Mouse (Mus musculus): ENCODE data around the gene Alg12. TPM values are rescaled to one million over a fixed set of nuclear protein-coding genes. Genes with fewer than 3 reads are reported as not detected.

Gene Alg12
- polyA plus RNA-seq, 1 experiment: 32.8 TPM

DNA sequence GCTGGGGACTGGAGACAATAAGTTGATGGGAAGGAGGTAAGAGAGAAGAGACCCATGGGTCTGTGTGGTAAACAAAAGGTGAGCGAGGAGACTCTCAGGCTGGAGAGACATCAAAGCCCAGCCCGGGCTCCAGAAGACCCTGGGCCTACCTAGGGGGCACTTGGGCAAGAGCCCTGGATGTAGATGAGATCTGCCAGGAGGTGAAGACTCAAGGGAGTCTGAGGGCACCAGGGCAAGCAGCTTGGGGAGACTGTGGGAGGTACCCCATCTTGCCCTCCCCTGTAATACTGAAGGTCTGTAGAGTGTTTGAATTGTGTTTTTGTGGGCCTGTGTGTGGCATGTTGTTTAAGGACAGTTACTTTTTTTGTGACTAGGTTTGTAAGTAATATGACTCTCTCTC lies 39.6 kb upstream of the Alg12 start:
- Histone ChIP-seq H3K27ac (ENCODE audit: control insufficient read depth, insufficient read depth, low read depth, low read length) (no peak overlapping the region), H3K36me3 (ENCODE audit: control insufficient read depth, insufficient read depth, low read length) (no peaks in the 10 kb centered on the region), H3K4me1 (ENCODE audit: control insufficient read depth, insufficient read depth, low read length) (peaks cover 26% of the 10 kb centered on the region), H3K27me3 (ENCODE audit: control insufficient read depth, insufficient read depth, low read length) (no peaks in the 10 kb centered on the region), H3K4me3 (ENCODE audit: control insufficient read depth, low read depth, low read length) (no peak overlapping the region)
- TF ChIP-seq CTCF (IDR thresholded peaks at IDR 0.05; ENCODE audit: control insufficient read depth, insufficient read depth, insufficient replicate concordance, low read depth, low read length) (no peak), POLR2A (IDR thresholded peaks at IDR 0.05; ENCODE audit: control insufficient read depth, low read depth, low read length) (no peak)

GRCm38 (mm10) chr15:88858141-88858541 lies 39.0 kb upstream of the Alg12 start:
- TF ChIP-seq POLR2A (IDR thresholded peaks at IDR 0.05; ENCODE audit: control insufficient read depth, low read depth, low read length) (no peak), CTCF (IDR thresholded peaks at IDR 0.05; ENCODE audit: control insufficient read depth, insufficient read depth, insufficient replicate concordance, low read depth, low read length) (no peak)
- Histone ChIP-seq H3K27ac (ENCODE audit: control insufficient read depth, insufficient read depth, low read depth, low read length) (no peak overlapping the region), H3K4me3 (ENCODE audit: control insufficient read depth, low read depth, low read length) (no peak overlapping the region), H3K4me1 (ENCODE audit: control insufficient read depth, insufficient read depth, low read length) (peaks cover 26% of the 10 kb centered on the region), H3K27me3 (ENCODE audit: control insufficient read depth, insufficient read depth, low read length) (no peaks in the 10 kb centered on the region), H3K36me3 (ENCODE audit: control insufficient read depth, insufficient read depth, low read length) (no peaks in the 10 kb centered on the region)

GRCm38 (mm10) chr15:88857361-88857760 lies 38.2 kb upstream of the Alg12 start:
- H3K4me3 ChIP-seq (ENCODE audit: control insufficient read depth, low read depth, low read length): no peak overlapping the region
- H3K27me3 ChIP-seq (ENCODE audit: control insufficient read depth, insufficient read depth, low read length): no peaks in the 10 kb centered on the region
- H3K27ac ChIP-seq (ENCODE audit: control insufficient read depth, insufficient read depth, low read depth, low read length): no peak overlapping the region
- H3K36me3 ChIP-seq (ENCODE audit: control insufficient read depth, insufficient read depth, low read length): no peaks in the 10 kb centered on the region
- H3K4me1 ChIP-seq (ENCODE audit: control insufficient read depth, insufficient read depth, low read length): peaks cover 26% of the 10 kb centered on the region
- no peak for TF ChIP-seq POLR2A (IDR thresholded peaks at IDR 0.05; ENCODE audit: control insufficient read depth, low read depth, low read length)

DNA sequence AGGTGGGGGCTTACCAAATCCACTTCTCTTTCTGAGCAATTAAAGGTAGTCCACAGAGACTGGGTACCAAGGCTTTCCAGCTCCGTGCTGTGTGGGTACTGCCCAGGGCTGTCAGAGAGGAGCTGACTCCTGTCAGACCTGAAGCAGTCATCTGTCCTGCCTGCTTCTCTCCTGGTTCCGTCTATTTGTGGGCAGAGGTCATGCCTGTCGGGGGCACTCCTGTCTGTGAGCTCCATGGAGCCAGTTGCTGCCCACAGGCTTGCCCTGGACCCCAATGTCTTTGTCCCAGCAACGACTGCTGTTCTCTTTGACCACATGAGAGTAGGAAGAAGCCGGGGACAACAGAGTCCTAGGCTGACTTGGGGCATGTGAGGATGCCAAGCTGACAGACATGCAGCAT lies 37.5 kb upstream of the Alg12 start:
- Histone ChIP-seq H3K4me3 (ENCODE audit: control insufficient read depth, low read depth, low read length) (no peak overlapping the region), H3K27me3 (ENCODE audit: control insufficient read depth, insufficient read depth, low read length) (no peaks in the 10 kb centered on the region), H3K4me1 (ENCODE audit: control insufficient read depth, insufficient read depth, low read length) (peaks cover 25% of the 10 kb centered on the region), H3K36me3 (ENCODE audit: control insufficient read depth, insufficient read depth, low read length) (no peaks in the 10 kb centered on the region), H3K27ac (ENCODE audit: control insufficient read depth, insufficient read depth, low read depth, low read length) (no peak overlapping the region)
- TF ChIP-seq POLR2A (IDR thresholded peaks at IDR 0.05; ENCODE audit: control insufficient read depth, low read depth, low read length): no peak
- no peak for TF ChIP-seq CTCF (IDR thresholded peaks at IDR 0.05; ENCODE audit: control insufficient read depth, insufficient read depth, insufficient replicate concordance, low read depth, low read length)

DNA sequence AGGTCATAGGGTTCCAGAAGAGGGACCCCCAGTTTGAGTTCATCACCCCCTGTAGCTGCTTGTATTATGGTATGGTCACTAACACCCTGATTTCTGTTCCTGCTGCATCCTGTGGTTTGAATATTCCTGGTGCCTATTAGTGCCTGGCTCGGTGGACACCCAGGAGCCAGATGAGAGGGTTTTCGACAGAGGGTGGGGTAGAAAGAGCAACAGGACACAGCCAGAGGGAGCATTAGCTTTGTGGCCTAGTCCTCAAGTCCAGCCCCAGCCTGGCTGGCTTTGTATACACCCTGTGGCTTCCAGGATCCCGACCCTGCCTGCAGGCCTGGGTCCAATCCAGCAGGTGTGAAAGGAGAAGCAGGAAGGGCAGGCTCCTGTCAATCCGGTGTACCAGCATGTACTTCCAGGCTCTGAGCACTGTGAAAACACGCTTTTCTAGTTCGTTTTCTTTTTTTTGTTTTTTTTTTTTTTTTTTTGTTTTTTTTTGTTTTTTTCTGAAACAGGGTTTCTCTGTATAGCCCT lies 36.8 kb upstream of the Alg12 start:
- no peaks in the 10 kb centered on the region for H3K27me3 ChIP-seq (ENCODE audit: control insufficient read depth, insufficient read depth, low read length)
- H3K4me1 ChIP-seq (ENCODE audit: control insufficient read depth, insufficient read depth, low read length): peaks cover 21% of the 10 kb centered on the region
- no peak overlapping the region for H3K4me3 ChIP-seq (ENCODE audit: control insufficient read depth, low read depth, low read length)
- TF ChIP-seq POLR2A (IDR thresholded peaks at IDR 0.05; ENCODE audit: control insufficient read depth, low read depth, low read length): no peak
- no peak for TF ChIP-seq CTCF (IDR thresholded peaks at IDR 0.05; ENCODE audit: control insufficient read depth, insufficient read depth, insufficient replicate concordance, low read depth, low read length)
- no peak overlapping the region for H3K27ac ChIP-seq (ENCODE audit: control insufficient read depth, insufficient read depth, low read depth, low read length)
- no peaks in the 10 kb centered on the region for H3K36me3 ChIP-seq (ENCODE audit: control insufficient read depth, insufficient read depth, low read length)

- TF ChIP-seq CTCF (IDR thresholded peaks at IDR 0.05; ENCODE audit: control insufficient read depth, insufficient read depth, insufficient replicate concordance, low read depth, low read length) (no peak), POLR2A (IDR thresholded peaks at IDR 0.05; ENCODE audit: control insufficient read depth, low read depth, low read length) (no peak)
- H3K27me3 ChIP-seq (ENCODE audit: control insufficient read depth, insufficient read depth, low read length): no peaks in the 10 kb centered on the region
- H3K4me3 ChIP-seq (ENCODE audit: control insufficient read depth, low read depth, low read length): no peak overlapping the region
- H3K36me3 ChIP-seq (ENCODE audit: control insufficient read depth, insufficient read depth, low read length): no peaks in the 10 kb centered on the region
- peaks cover 20% of the 10 kb centered on the region for H3K4me1 ChIP-seq (ENCODE audit: control insufficient read depth, insufficient read depth, low read length)
- H3K27ac ChIP-seq (ENCODE audit: control insufficient read depth, insufficient read depth, low read depth, low read length): no peak overlapping the region
Measured at GRCm38 (mm10) chr15:88854969-88855830, 36.1 kb upstream of the Alg12 start.

- H3K4me1 ChIP-seq (ENCODE audit: control insufficient read depth, insufficient read depth, low read length): peaks cover 23% of the 10 kb centered on the region
- H3K27me3 ChIP-seq (ENCODE audit: control insufficient read depth, insufficient read depth, low read length): no peaks in the 10 kb centered on the region
- no peak overlapping the region for H3K4me3 ChIP-seq (ENCODE audit: control insufficient read depth, low read depth, low read length)
- no peak overlapping the region for H3K27ac ChIP-seq (ENCODE audit: control insufficient read depth, insufficient read depth, low read depth, low read length)
- no peaks in the 10 kb centered on the region for H3K36me3 ChIP-seq (ENCODE audit: control insufficient read depth, insufficient read depth, low read length)
- TF ChIP-seq POLR2A (IDR thresholded peaks at IDR 0.05; ENCODE audit: control insufficient read depth, low read depth, low read length): no peak
- no peak for TF ChIP-seq CTCF (IDR thresholded peaks at IDR 0.05; ENCODE audit: control insufficient read depth, insufficient read depth, insufficient replicate concordance, low read depth, low read length)
Measured at GRCm38 (mm10) chr15:88854119-88854968, 35.2 kb upstream of the Alg12 start.
